Comparison of ENCODE assay signal across 22 mouse cellular contexts in genomic region chrX:68043990-68044740, GRCm38 (mm10).
DNase-seq lines count a peak whose midpoint lies in the region; ATAC-seq and TF ChIP-seq lines count a peak whose summit lies in the region.
"Had no signal": no experiment of that assay in that cellular context is flagged by ENCODE, and none has a peak within 500 bp of the region (broad histone marks: within the 10 kb centered on the region; RNA-seq: fewer than 3 reads in every experiment).

No protein-coding gene starts in this region.

- no peak overlapping the region for H3K9ac ChIP-seq in heart, embryonic 15.5 days
- no peak overlapping the region for H3K9ac ChIP-seq in heart, embryonic 16.5 days (ENCODE audit: low read length)
- no peak overlapping the region for H3K9ac ChIP-seq in forebrain, postnatal 0 days
- no peak overlapping the region for H3K9ac ChIP-seq in midbrain, postnatal 0 days (replicated peaks; ENCODE audit: low read length, poor library complexity, severe bottlenecking)
- H3K9ac ChIP-seq: hindbrain, embryonic 14.5 days; liver, embryonic 13.5 days; lung, embryonic 14.5 days; neural tube, embryonic 12.5 days had no signal

- peak overlapping the region; percentile 49 for H3K4me3 ChIP-seq in gastrocnemius, adult 2 months
- H3K4me3 ChIP-seq in heart, embryonic 15.5 days, result no peak overlapping the region
- no peak overlapping the region; the same call in 1 of the 2 replicates for H3K4me3 ChIP-seq in G1E (ENCODE audit: low read depth, low read length)
- no peak overlapping the region; the same call in 1 of the 2 replicates for H3K4me3 ChIP-seq in heart, embryonic 16.5 days (ENCODE audit: low read length)
- H3K4me3 ChIP-seq in forebrain, postnatal 0 days (ENCODE audit: low read depth, low read length), result no peak overlapping the region
- no peak overlapping the region for H3K4me3 ChIP-seq in midbrain, postnatal 0 days (ENCODE audit: low read depth, low read length)
- H3K4me3 ChIP-seq: liver, embryonic 13.5 days; midbrain, embryonic 10.5 days; neural tube, embryonic 12.5 days had no signal

- H3K9me3 ChIP-seq in heart, embryonic 15.5 days (replicated peaks), result no peaks in the 10 kb centered on the region
- no peaks in the 10 kb centered on the region for H3K9me3 ChIP-seq in G1E (replicated peaks)
- H3K9me3 ChIP-seq in heart, embryonic 16.5 days (replicated peaks; ENCODE audit: control insufficient read depth, low read length), result no peaks in the 10 kb centered on the region
- no peaks in the 10 kb centered on the region for H3K9me3 ChIP-seq in forebrain, postnatal 0 days (ENCODE audit: low read length)
- H3K9me3 ChIP-seq in midbrain, postnatal 0 days (ENCODE audit: low read length), result no peaks in the 10 kb centered on the region
- H3K9me3 ChIP-seq: liver, embryonic 13.5 days; midbrain, embryonic 10.5 days; neural tube, embryonic 12.5 days had no signal

- TF ChIP-seq CTCF in gastrocnemius, adult 2 months (IDR thresholded peaks at IDR 0.05), result no peak
- TF ChIP-seq CTCF in G1E (IDR thresholded peaks at IDR 0.05; ENCODE audit: low read depth, low read length), result no peak
- TF ChIP-seq CTCF in forebrain, postnatal 0 days (IDR thresholded peaks at IDR 0.05; ENCODE audit: low read depth), result no peak
- TF ChIP-seq CTCF in midbrain, postnatal 0 days (IDR thresholded peaks at IDR 0.05), result no peak

- no peaks in the 10 kb centered on the region for H3K36me3 ChIP-seq in heart, embryonic 15.5 days
- no peaks in the 10 kb centered on the region for H3K36me3 ChIP-seq in G1E (replicated peaks)
- H3K36me3 ChIP-seq in heart, embryonic 16.5 days (ENCODE audit: control insufficient read depth, insufficient read depth), result no peaks in the 10 kb centered on the region
- no peaks in the 10 kb centered on the region for H3K36me3 ChIP-seq in forebrain, postnatal 0 days (ENCODE audit: insufficient read depth)
- H3K36me3 ChIP-seq in midbrain, postnatal 0 days (ENCODE audit: insufficient read depth, low read length), result no peaks in the 10 kb centered on the region
- H3K36me3 ChIP-seq: liver, embryonic 13.5 days; midbrain, embryonic 10.5 days; neural tube, embryonic 12.5 days had no signal

- DNase-seq in gastrocnemius, adult 2 months, result no peak
- no peak for DNase-seq in gastrocnemius, adult 8-10 months (ENCODE audit: low spot score in 2 of 2)
- DNase-seq in heart, postnatal 14 days, result no peak
- no peak for DNase-seq in G1E (ENCODE audit: low spot score)
- DNase-seq in forebrain, postnatal 0 days, result no peak
- no peak for DNase-seq in midbrain, postnatal 0 days (ENCODE audit: low spot score)
- DNase-seq: adrenal gland, postnatal 36 days; cerebellum, adult 2 months; cerebellum, postnatal 36 days; gastrocnemius, postnatal 10 days; kidney, postnatal 36 days; liver, embryonic 13.5 days; lung, embryonic 14.5 days; lung, postnatal 36 days; spleen, adult 18-20 months; thymus, postnatal 25 days had no signal

- H3K27me3 ChIP-seq in heart, embryonic 15.5 days, result no peaks in the 10 kb centered on the region
- no peaks in the 10 kb centered on the region for H3K27me3 ChIP-seq in G1E (ENCODE audit: insufficient read depth, low read length)
- no peaks in the 10 kb centered on the region for H3K27me3 ChIP-seq in heart, embryonic 16.5 days (ENCODE audit: control insufficient read depth, insufficient read depth, low read length)
- no peaks in the 10 kb centered on the region for H3K27me3 ChIP-seq in forebrain, postnatal 0 days (ENCODE audit: insufficient read depth, low read length)
- H3K27me3 ChIP-seq in midbrain, postnatal 0 days (ENCODE audit: insufficient read depth, low read length), result no peaks in the 10 kb centered on the region
- H3K27me3 ChIP-seq: liver, embryonic 13.5 days; neural tube, embryonic 12.5 days had no signal

- 52% methylated on average over 4 of the region's 4 CpGs for WGBS in heart, embryonic 15.5 days
- WGBS in heart, embryonic 16.5 days, result 58% methylated on average over 4 of the region's 4 CpGs
- WGBS in forebrain, postnatal 0 days, result 72% methylated on average over 4 of the region's 4 CpGs
- WGBS in midbrain, postnatal 0 days, result 80% methylated on average over 4 of the region's 4 CpGs

- H3K27ac ChIP-seq in gastrocnemius, adult 2 months, result peak overlapping the region; percentile 38; the same call in 1 of the 2 replicates
- no peak overlapping the region for H3K27ac ChIP-seq in heart, embryonic 15.5 days
- H3K27ac ChIP-seq in heart, embryonic 16.5 days (ENCODE audit: low read length), result no peak overlapping the region
- no peak overlapping the region for H3K27ac ChIP-seq in forebrain, postnatal 0 days (ENCODE audit: low read depth, low read length)
- no peak overlapping the region for H3K27ac ChIP-seq in midbrain, postnatal 0 days (ENCODE audit: low read depth, low read length)
- H3K27ac ChIP-seq: hindbrain, embryonic 14.5 days; liver, embryonic 13.5 days; midbrain, embryonic 10.5 days; neural tube, embryonic 12.5 days had no signal

- intact Hi-C loops in gastrocnemius, adult 2 months (cut with DNase I), result no loop called here
- intact Hi-C loops in heart, postnatal 14 days (cut with DNase I), result no loop called here

- H3K4me2 ChIP-seq in heart, embryonic 15.5 days, result peak overlapping the region; percentile 30; the same call in 1 of the 2 replicates
- peak overlapping the region; percentile 44 for H3K4me2 ChIP-seq in heart, embryonic 16.5 days (ENCODE audit: low read depth, low read length)
- no peak overlapping the region for H3K4me2 ChIP-seq in forebrain, postnatal 0 days (ENCODE audit: low read depth)
- H3K4me2 ChIP-seq in midbrain, postnatal 0 days (ENCODE audit: low read depth, low read length, poor library complexity, severe bottlenecking), result no peak overlapping the region
- H3K4me2 ChIP-seq: hindbrain, embryonic 14.5 days; liver, embryonic 13.5 days; lung, embryonic 14.5 days; neural tube, embryonic 12.5 days had no signal

- ATAC-seq in heart, embryonic 15.5 days (replicated peaks; ENCODE audit: insufficient number of reproducible peaks, insufficient read depth, low FRiP score, low read depth), result no peak
- ATAC-seq in G1E (ENCODE audit: extremely low read depth, insufficient number of reproducible peaks, low FRiP score, poor library complexity, severe bottlenecking), result peak; percentile 8; the same call in 1 of the 2 replicates
- peak; percentile 28; the same call in 1 of the 2 replicates for ATAC-seq in heart, embryonic 16.5 days (replicated peaks; ENCODE audit: extremely low read depth, insufficient read depth, low FRiP score)
- ATAC-seq in forebrain, postnatal 0 days, result no peak
- ATAC-seq in midbrain, postnatal 0 days (ENCODE audit: low FRiP score), result no peak
- ATAC-seq: Patski had no signal

- no peaks in the 10 kb centered on the region for H3K4me1 ChIP-seq in heart, embryonic 15.5 days (replicated peaks)
- H3K4me1 ChIP-seq in G1E (ENCODE audit: insufficient read depth, low read depth, low read length), result no peaks in the 10 kb centered on the region
- no peaks in the 10 kb centered on the region for H3K4me1 ChIP-seq in heart, embryonic 16.5 days (ENCODE audit: control insufficient read depth, insufficient read depth, low read length)
- H3K4me1 ChIP-seq in forebrain, postnatal 0 days (ENCODE audit: insufficient read depth), result no peaks in the 10 kb centered on the region
- no peaks in the 10 kb centered on the region for H3K4me1 ChIP-seq in midbrain, postnatal 0 days (ENCODE audit: insufficient read depth, low read length)
- H3K4me1 ChIP-seq: liver, embryonic 13.5 days; midbrain, embryonic 10.5 days; neural tube, embryonic 12.5 days had no signal

Comparison
In these comparisons a context has a peak if more than half of its experiments do, and no peak if none do; other contexts are left out.
1. ATAC-seq: peak in G1E (single experiment) and heart, embryonic 16.5 days (single experiment); none in heart, embryonic 15.5 days (single experiment), forebrain, postnatal 0 days (single experiment) and midbrain, postnatal 0 days (single experiment).
2. H3K4me2 ChIP-seq: peak in heart, embryonic 15.5 days (single experiment) and heart, embryonic 16.5 days (single experiment); none in forebrain, postnatal 0 days (single experiment) and midbrain, postnatal 0 days (single experiment).